Mouse (Mus musculus) embryonic facial prominence, embryonic 15.5 days (tissue): ENCODE data around the gene Homer3. TPM values are rescaled to one million over a fixed set of nuclear protein-coding genes. Genes with fewer than 3 reads are reported as not detected.

Experiments
- ATAC-seq: fragments of 200-750 bp; cut with Nextera tagmentation; 2 replicates; pipeline ENCODE4 v1.8.0; 2017; ENCODE audit warnings: low read depth, moderate TSS enrichment; ENCODE audit not compliant: insufficient number of reproducible peaks, low FRiP score, low TSS enrichment
- H3K27ac ChIP-seq: fragments of 300-500 bp; sonication (generic); replicated peaks from 2 replicates; pipeline ENCODE4 v1.5.1; 2015; ENCODE audit warnings: mild to moderate bottlenecking, inconsistent platforms
- H3K27me3 ChIP-seq: fragments of 300-500 bp; sonication (generic); 2 replicates; pipeline ENCODE4 v1.6.1; 2015; ENCODE audit warnings: inconsistent platforms
- H3K36me3 ChIP-seq: fragments of 300-500 bp; sonication (generic); 2 replicates; pipeline ENCODE4 v1.6.1; 2015; ENCODE audit warnings: mild to moderate bottlenecking, inconsistent platforms
- H3K4me1 ChIP-seq: fragments of 300-500 bp; sonication (generic); 2 replicates; pipeline ENCODE4 v1.6.1; 2015; ENCODE audit warnings: inconsistent platforms
- H3K4me2 ChIP-seq: fragments of 300-500 bp; sonication (generic); replicated peaks from 2 replicates; pipeline ENCODE4 v1.6.1; 2015; ENCODE audit warnings: mild to moderate bottlenecking, inconsistent platforms
- H3K4me3 ChIP-seq: fragments of 300-500 bp; sonication (generic); replicated peaks from 2 replicates; pipeline ENCODE4 v1.5.1; 2015; ENCODE audit warnings: mild to moderate bottlenecking, inconsistent platforms
- H3K9ac ChIP-seq: fragments of 300-500 bp; sonication (generic); 2 replicates; pipeline ENCODE4 v1.6.1; 2015; ENCODE audit warnings: inconsistent platforms
- H3K9me3 ChIP-seq: fragments of 300-500 bp; sonication (generic); replicated peaks from 2 replicates; pipeline ENCODE4 v1.6.1; 2016; ENCODE audit warnings: inconsistent platforms
- WGBS: fragments of 180-500 bp; shearing (Covaris S2); methylation state at CpG from one replicate; pipeline ENCODE4 v1.1.7; 2015; 5-methylcytosine and 5-hydroxymethylcytosine counted together
- polyA plus RNA-seq: library from polyadenylated mRNA; unstranded; fragments of >200 nt; fragmentation: Nextera tagmentation; extraction: Ambion mirVana; gene quantifications from 2 replicates; pipeline ENCODE4 v1.2.1, GENCODE M21; 2015

Homer3 gene
- polyA plus RNA-seq, 1 experiment from 2014 or later = 49.4 TPM

DNA sequence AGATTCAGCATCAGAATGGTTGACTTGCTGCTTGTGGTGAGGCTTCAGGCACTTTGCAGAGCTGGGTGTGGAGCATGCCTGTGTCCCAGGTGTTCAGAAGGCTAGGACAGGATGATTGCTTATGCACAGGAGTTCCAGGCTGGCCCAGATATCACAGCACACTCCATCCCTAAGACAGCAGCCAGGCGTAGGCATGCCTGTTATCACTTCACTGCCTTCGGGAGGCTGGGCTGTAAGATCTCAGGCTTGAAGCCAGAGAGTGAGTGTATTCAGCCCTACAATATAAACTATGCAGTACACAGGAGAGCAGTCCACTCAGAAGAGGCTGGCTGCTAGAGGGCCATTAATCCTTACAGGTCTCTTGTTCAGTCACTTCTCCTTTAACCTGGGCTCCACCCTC, 23.6 kb upstream of the Homer3 start:
- H3K9ac ChIP-seq = no peak overlapping the region
- peaks cover 99% of the 10 kb centered on the region for H3K36me3 ChIP-seq
- no peaks in the 10 kb centered on the region for H3K4me1 ChIP-seq
- H3K27ac ChIP-seq = no peak overlapping the region
- ATAC-seq = no peak
- H3K4me2 ChIP-seq = no peak overlapping the region
- H3K9me3 ChIP-seq = no peaks in the 10 kb centered on the region
- WGBS = 91% methylated on average over 2 of the region's 2 CpGs
- H3K27me3 ChIP-seq = no peaks in the 10 kb centered on the region
- no peak overlapping the region for H3K4me3 ChIP-seq

DNA sequence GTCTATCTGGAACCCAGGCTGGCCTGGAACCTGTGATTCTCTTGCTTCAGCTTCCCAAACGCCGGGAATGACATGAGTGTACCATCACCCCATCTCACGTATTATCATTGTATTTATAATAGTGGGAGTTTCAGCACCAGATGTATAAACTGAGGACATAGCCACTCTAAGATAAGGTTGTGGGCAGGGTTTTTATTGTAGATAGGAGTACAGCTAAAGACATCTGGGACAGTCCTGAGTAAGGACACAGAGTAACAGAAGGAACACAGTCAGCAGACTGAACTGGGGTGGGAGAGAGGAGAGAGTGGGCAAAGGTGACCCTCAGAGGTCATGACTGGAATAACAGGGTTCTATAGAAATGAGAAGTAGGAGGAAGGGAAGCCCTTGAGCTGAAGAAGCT, 15.0 kb upstream of the Homer3 start:
- H3K4me3 ChIP-seq = no peak overlapping the region
- WGBS = 87% methylated on average over 3 of the region's 3 CpGs
- H3K27me3 ChIP-seq = no peaks in the 10 kb centered on the region
- H3K36me3 ChIP-seq = peaks cover 29% of the 10 kb centered on the region
- H3K27ac ChIP-seq = no peak overlapping the region
- H3K4me2 ChIP-seq = no peak overlapping the region
- H3K9ac ChIP-seq = no peak overlapping the region
- no peaks in the 10 kb centered on the region for H3K9me3 ChIP-seq
- ATAC-seq = no peak
- peaks cover 6% of the 10 kb centered on the region; the same call in 1 of the 2 replicates for H3K4me1 ChIP-seq

DNA sequence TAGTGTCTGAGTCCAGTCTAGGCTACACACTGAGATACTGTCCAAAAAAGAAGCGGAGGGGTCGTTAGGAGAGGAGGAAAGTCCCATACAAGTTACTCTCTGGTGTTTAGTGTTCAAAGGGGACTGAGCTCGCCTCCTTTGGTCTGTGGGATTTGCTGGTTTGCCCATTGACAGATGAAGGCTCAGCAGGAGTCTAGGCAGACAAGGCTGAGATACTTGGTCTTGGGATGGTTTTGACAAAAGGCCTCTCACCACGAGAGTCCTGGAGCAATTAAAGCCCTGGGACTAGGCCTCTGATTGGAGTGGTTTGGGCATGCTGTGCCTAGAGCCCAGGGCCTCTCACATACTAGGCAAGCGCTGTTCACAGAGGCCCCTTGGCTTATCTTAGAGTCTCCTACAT, 14.3 kb upstream of the Homer3 start:
- peaks cover 6% of the 10 kb centered on the region; the same call in 1 of the 2 replicates for H3K4me1 ChIP-seq
- H3K4me3 ChIP-seq = no peak overlapping the region
- no peak overlapping the region for H3K4me2 ChIP-seq
- ATAC-seq = 0 out of 2 replicates have a peak, but pooled peaks have one; percentile 15
- H3K27me3 ChIP-seq = no peaks in the 10 kb centered on the region
- peaks cover 23% of the 10 kb centered on the region for H3K36me3 ChIP-seq
- no peaks in the 10 kb centered on the region for H3K9me3 ChIP-seq
- peak overlapping the region; percentile 9; the same call in 1 of the 2 replicates for H3K27ac ChIP-seq
- WGBS = 54% methylated on average over 5 of the region's 5 CpGs
- no peak overlapping the region for H3K9ac ChIP-seq

DNA sequence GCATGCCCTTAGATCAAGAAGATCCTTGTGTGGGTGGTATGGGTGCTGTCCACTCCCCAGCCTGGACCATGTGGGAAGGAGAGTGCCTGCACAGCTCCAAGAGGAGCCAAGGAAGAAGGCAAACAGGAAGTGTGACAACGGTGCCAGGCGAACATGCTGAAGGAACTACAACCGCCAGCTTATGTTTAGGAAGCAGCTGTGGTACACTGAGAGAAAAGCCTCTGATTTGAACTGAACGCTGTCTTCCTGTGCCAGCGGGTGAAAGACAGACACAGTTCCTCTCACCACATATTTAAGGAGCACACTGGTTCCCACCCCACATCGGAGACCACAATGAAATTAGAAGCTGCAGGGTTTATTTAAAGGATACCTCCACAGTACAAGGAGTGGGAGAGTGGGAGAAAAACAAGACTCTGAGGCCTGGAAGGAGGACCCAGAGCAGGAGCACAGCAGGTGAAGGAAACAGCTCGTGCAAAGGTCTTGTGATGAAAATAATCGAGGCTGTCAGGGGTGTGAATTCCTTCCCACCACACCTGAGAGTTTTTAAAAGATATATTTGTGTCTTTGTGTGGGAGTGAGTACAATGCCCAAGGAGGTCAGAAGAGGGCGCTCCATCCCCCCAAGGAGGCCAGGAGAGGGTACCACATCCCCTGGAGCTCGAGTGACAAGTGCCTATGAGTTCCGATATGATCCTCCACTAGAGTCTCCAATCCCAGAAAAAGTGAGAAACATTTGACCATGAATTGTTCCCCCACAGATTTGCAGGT, 13.6 kb upstream of the Homer3 start:
- H3K4me1 ChIP-seq = peaks cover 6% of the 10 kb centered on the region; the same call in 1 of the 2 replicates

GRCm38 (mm10) chr8:70272949-70273348, 9.7 kb upstream of the Homer3 start:
- no peak overlapping the region for H3K27ac ChIP-seq
- H3K4me1 ChIP-seq = peaks cover 11% of the 10 kb centered on the region
- ATAC-seq = no peak
- H3K4me3 ChIP-seq = no peak overlapping the region
- no peaks in the 10 kb centered on the region for H3K36me3 ChIP-seq
- H3K9ac ChIP-seq = no peak overlapping the region
- 36% methylated on average over 3 of the region's 3 CpGs for WGBS
- H3K9me3 ChIP-seq = no peaks in the 10 kb centered on the region
- no peaks in the 10 kb centered on the region for H3K27me3 ChIP-seq
- H3K4me2 ChIP-seq = no peak overlapping the region

More for the DNA sequence above, 13.6 kb upstream of the Homer3 start:
- no peak overlapping the region for H3K9ac ChIP-seq
- H3K36me3 ChIP-seq = peaks cover 16% of the 10 kb centered on the region
- peak; percentile 61; the same call in 1 of the 2 replicates for ATAC-seq
- H3K27me3 ChIP-seq = no peaks in the 10 kb centered on the region
- no peaks in the 10 kb centered on the region for H3K9me3 ChIP-seq
- H3K27ac ChIP-seq = peak overlapping the region; percentile 9; the same call in 1 of the 2 replicates
- WGBS = 51% methylated on average over 11 of the region's 11 CpGs
- H3K4me3 ChIP-seq = no peak overlapping the region
- no peak overlapping the region for H3K4me2 ChIP-seq

- H3K4me1 ChIP-seq = peaks cover 15% of the 10 kb centered on the region; the same call in 1 of the 2 replicates
- no peak for ATAC-seq
- no peaks in the 10 kb centered on the region for H3K27me3 ChIP-seq
Measured at GRCm38 (mm10) chr8:70274350-70274749, 8.3 kb upstream of the Homer3 start.

DNA sequence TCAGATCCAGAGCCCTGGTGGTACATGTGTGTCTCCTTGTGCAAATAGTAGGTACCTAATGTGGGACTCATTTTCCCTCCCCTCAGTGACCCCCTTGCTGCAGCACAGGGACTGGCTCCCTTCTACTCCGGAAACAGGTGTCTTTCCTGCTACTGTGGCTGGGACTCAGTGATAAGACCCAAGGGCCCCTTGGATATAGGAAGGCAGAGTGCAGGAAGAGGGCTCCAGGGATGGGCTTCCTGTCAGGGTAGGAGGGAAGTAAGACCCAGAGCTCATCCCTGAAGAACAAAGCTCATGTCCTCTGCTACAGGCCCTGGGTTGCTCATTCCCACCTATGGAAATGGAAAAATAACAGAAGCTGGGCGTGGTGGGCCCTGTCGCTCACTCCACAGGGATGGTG, 6.2 kb upstream of the Homer3 start:
- H3K27me3 ChIP-seq = no peaks in the 10 kb centered on the region
- H3K4me1 ChIP-seq = peaks cover 16% of the 10 kb centered on the region; the same call in 1 of the 2 replicates
- 81% methylated on average over 3 of the region's 3 CpGs for WGBS
- no peak overlapping the region for H3K4me3 ChIP-seq
- no peaks in the 10 kb centered on the region for H3K9me3 ChIP-seq
- no peak overlapping the region for H3K4me2 ChIP-seq
- no peak overlapping the region for H3K9ac ChIP-seq
- no peak overlapping the region for H3K27ac ChIP-seq
- H3K36me3 ChIP-seq = no peaks in the 10 kb centered on the region
- no peak for ATAC-seq

More at GRCm38 (mm10) chr8:70274350-70274749, 8.3 kb upstream of the Homer3 start:
- Histone ChIP-seq H3K27ac (no peak overlapping the region), H3K9me3 (no peaks in the 10 kb centered on the region), H3K36me3 (no peaks in the 10 kb centered on the region), H3K9ac (no peak overlapping the region), H3K4me2 (no peak overlapping the region), H3K4me3 (no peak overlapping the region)

DNA sequence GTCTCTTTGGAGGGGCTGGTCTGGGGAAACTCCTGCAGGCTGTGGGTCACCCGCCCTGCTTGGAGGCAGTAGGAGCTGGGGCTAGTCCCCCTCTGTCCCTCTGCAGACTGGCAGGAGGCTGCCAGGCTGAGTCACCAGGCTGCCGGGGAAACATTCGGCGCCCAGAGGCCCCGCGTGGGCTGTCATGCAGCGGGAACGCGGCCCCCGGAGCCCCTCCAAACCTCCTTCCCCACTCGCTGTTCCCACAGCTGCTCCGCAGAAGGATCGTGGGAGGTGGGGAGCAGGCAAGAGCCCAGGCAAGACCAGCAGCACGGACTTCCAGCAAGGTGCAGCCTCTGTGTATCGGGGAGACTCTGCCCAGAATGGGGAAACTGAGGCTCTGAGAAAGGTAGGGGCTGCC, 4.5 kb upstream of the Homer3 start:
- no peak overlapping the region for H3K9ac ChIP-seq
- H3K4me2 ChIP-seq = no peak overlapping the region
- no peaks in the 10 kb centered on the region for H3K9me3 ChIP-seq
- H3K4me3 ChIP-seq = no peak overlapping the region
- WGBS = 46% methylated on average over 14 of the region's 15 CpGs
- H3K36me3 ChIP-seq = no peaks in the 10 kb centered on the region
- peaks cover 26% of the 10 kb centered on the region for H3K4me1 ChIP-seq
- no peak for ATAC-seq
- no peak overlapping the region for H3K27ac ChIP-seq
- H3K27me3 ChIP-seq = no peaks in the 10 kb centered on the region

DNA sequence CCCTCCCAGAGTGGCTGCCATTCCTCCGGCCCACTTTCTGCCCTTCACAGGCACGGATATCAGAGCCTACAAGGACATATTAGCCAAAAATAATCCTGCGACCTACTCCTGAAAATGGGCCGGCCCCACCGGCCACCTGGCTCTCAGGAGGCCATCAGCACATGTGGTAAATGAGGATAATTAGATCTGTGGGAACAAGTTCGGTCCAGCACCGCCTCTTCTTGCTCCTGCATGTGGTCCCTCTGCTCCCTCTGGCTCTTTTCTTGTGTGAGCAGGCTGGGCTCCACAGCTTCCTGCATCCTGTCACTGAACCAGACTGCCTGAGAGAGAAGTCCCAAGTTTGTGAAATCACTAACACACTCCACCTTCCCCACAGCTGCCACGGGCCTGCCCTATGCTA, 3.4 kb upstream of the Homer3 start:
- peaks cover 34% of the 10 kb centered on the region for H3K4me1 ChIP-seq
- no peak for ATAC-seq
- 34% methylated on average over 8 of the region's 8 CpGs for WGBS
- no peak overlapping the region for H3K4me3 ChIP-seq
- H3K4me2 ChIP-seq = no peak overlapping the region
- H3K36me3 ChIP-seq = no peaks in the 10 kb centered on the region
- no peak overlapping the region for H3K27ac ChIP-seq
- H3K9me3 ChIP-seq = no peaks in the 10 kb centered on the region
- no peak overlapping the region for H3K9ac ChIP-seq
- H3K27me3 ChIP-seq = no peaks in the 10 kb centered on the region

GRCm38 (mm10) chr8:70281001-70281400, 1.6 kb upstream of the Homer3 start:
- H3K4me2 ChIP-seq = no peak overlapping the region
- H3K27me3 ChIP-seq = no peaks in the 10 kb centered on the region
- H3K36me3 ChIP-seq = peaks cover 10% of the 10 kb centered on the region
- H3K9ac ChIP-seq = no peak overlapping the region
- H3K4me1 ChIP-seq = peaks cover 37% of the 10 kb centered on the region
- H3K27ac ChIP-seq = no peak overlapping the region
- H3K4me3 ChIP-seq = no peak overlapping the region
- ATAC-seq = no peak
- 35% methylated on average over 3 of the region's 3 CpGs for WGBS
- no peaks in the 10 kb centered on the region for H3K9me3 ChIP-seq

DNA sequence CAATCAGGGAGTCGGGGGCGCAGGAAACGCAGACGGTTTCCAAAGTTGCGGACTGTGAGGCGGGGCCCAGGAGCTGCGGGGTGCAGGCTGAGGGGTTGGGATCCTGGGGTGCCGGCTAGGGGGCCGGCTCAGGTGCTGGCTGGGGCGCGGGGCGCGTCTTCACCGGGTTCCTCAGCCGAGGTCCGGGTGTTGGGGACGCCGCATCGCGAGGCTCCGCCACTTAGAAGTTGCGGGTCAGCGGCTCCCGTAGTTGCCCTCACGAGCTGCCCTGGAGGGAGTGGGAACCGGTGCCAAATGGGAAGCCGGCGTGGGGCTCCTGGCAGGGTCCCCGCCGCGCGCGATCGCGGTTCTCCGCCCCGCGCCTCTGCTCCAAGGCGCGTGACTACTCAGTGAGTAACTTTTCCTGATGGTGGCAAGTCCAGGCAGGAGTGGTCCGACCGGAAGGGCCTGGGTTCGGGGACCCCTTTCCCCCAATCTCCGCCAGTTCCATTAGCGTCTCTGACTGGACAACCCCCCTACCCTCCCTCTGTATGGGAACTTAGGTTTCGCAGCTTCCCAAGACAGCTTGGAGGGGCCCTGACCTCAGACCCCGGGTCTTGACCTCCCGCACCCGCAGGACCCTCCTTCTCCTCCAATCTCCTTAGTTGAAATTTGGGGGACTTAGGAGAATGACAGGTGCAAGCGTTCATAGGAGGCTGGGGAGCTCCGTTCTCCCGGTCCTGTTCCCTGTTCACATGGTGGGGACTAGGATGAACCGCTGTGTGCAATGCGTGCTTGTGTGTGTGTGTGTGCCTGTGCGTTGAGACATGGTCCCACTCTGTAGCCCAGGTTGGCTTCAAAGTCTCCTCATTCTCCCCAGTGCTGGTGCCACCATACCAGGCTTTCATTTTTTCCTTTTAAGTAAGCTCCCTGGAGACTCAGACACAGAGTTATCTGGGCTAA, 780 bp downstream of the Homer3 start:
- H3K36me3 ChIP-seq = peaks cover 31% of the 10 kb centered on the region
- no peaks in the 10 kb centered on the region for H3K9me3 ChIP-seq
- peak overlapping the region; percentile 96 for H3K9ac ChIP-seq
- peaks cover 27% of the 10 kb centered on the region for H3K4me1 ChIP-seq
- peak overlapping the region; percentile 90 for H3K4me2 ChIP-seq
- no peaks in the 10 kb centered on the region for H3K27me3 ChIP-seq
- peak overlapping the region; percentile 84 for H3K27ac ChIP-seq
- ATAC-seq = peak; percentile 61
- H3K4me3 ChIP-seq = peak overlapping the region; percentile 90
- under 1% methylated on average over 55 of the region's 55 CpGs for WGBS
